18 mouse cellular contexts compared by ENCODE assay signal in the genomic region with DNA sequence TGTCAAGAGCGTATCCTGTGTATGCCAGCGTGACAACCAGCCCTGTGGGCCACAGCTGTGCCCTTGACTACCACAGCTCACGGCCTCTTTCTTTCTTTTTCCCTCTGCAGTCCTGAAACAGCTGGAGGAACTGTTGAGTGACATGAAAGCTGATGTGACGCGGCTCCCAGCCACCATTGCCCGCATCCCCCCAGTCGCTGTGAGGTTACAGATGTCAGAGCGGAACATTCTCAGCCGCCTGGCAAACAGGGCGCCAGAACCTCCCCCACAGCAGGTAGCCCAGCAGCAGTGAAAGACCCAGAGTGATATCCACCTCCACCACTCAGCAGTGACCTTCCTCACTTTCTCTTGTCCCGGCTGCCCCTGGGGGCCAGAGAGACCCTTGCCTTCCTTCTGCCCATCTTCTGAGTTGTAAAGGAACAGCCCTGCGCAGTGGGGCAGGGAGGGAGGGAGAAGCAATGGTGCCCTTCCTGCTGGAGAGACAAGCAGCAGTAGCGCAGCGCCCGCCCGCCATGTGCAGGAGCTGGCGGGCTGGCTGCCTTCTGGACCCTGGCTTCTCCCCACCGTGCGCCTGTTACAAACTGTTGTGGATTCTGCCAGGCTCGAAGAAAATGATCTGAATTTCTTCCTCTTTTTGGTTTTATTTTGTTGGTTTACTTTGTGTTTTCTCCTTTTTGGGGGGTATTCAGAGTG. TPM values are rescaled to one million over a fixed set of nuclear protein-coding genes. Genes with fewer than 3 reads are reported as not detected.
DNase-seq lines count a peak whose midpoint lies in the region; ATAC-seq and TF ChIP-seq lines count a peak whose summit lies in the region.
"Had no signal": no experiment of that assay in that cellular context is flagged by ENCODE, and none has a peak within 500 bp of the region (broad histone marks: within the 10 kb centered on the region; RNA-seq: fewer than 3 reads in every experiment).

No protein-coding gene starts in this region.

- H3K4me2 ChIP-seq in liver, embryonic 12.5 days = no peak overlapping the region
- no peak overlapping the region for H3K4me2 ChIP-seq in liver, postnatal 0 days (ENCODE audit: low read depth, low read length)
- H3K4me2 ChIP-seq: hindbrain, embryonic 12.5 days; intestine, embryonic 15.5 days; kidney, embryonic 15.5 days; midbrain, embryonic 15.5 days had no signal

- H3K27ac ChIP-seq in liver, embryonic 12.5 days = 0 out of 2 replicates have a peak overlapping the region, but pooled peaks have one; percentile 10
- no peak overlapping the region for H3K27ac ChIP-seq in liver, postnatal 0 days (ENCODE audit: low read depth)
- H3K27ac ChIP-seq: hindbrain, embryonic 12.5 days; kidney, embryonic 15.5 days; midbrain, embryonic 15.5 days had no signal

- no peaks in the 10 kb centered on the region for H3K27me3 ChIP-seq in liver, embryonic 12.5 days (replicated peaks)
- no peaks in the 10 kb centered on the region for H3K27me3 ChIP-seq in liver, postnatal 0 days (ENCODE audit: insufficient read depth, low read length)
- H3K27me3 ChIP-seq: hindbrain, embryonic 12.5 days; intestine, embryonic 15.5 days; kidney, embryonic 15.5 days; liver, embryonic 13.5 days; midbrain, embryonic 15.5 days had no signal

- no peak for TF ChIP-seq EP300 in liver, postnatal 0 days (IDR thresholded peaks at IDR 0.05; ENCODE audit: low read depth)

- H3K4me1 ChIP-seq in liver, embryonic 12.5 days = peaks cover 30% of the 10 kb centered on the region
- peaks cover 10% of the 10 kb centered on the region for H3K4me1 ChIP-seq in liver, postnatal 0 days (ENCODE audit: insufficient read depth)
- H3K4me1 ChIP-seq: intestine, embryonic 15.5 days had no signal

- no peaks in the 10 kb centered on the region for H3K9me3 ChIP-seq in liver, embryonic 12.5 days (replicated peaks)
- no peaks in the 10 kb centered on the region for H3K9me3 ChIP-seq in liver, postnatal 0 days (ENCODE audit: low read length)
- H3K9me3 ChIP-seq: hindbrain, embryonic 12.5 days; intestine, embryonic 15.5 days; kidney, embryonic 15.5 days; liver, embryonic 13.5 days; midbrain, embryonic 15.5 days had no signal

- WGBS in liver, embryonic 12.5 days (ENCODE audit: insufficient replicate concordance) = 89% methylated on average over 20 of the region's 20 CpGs
- WGBS in liver, postnatal 0 days (ENCODE audit: insufficient replicate concordance) = 86% methylated on average over 20 of the region's 20 CpGs

- DNase-seq in CD4-positive, CD25-positive, alpha-beta regulatory T cell, adult 2 months (ENCODE audit: low read depth, low spot score) = peak; percentile 21
- DNase-seq in liver, postnatal 0 days = no peak
- DNase-seq in ES-CJ7 (ENCODE audit: low read depth, low spot score) = peak; percentile 50
- peak; percentile 48 for DNase-seq in thymus, postnatal 14 days
- no peak for DNase-seq in natural killer cell, adult 2 months (ENCODE audit: low spot score in 2 of 2)
- no peak for DNase-seq in spleen, adult 18-20 months
- DNase-seq: adrenal gland, adult 2 months; cerebellum, adult 11 months; cerebellum, postnatal 14 days; liver, embryonic 13.5 days; right cerebral cortex, postnatal 25 days had no signal

- H3K9ac ChIP-seq in liver, embryonic 12.5 days = no peak overlapping the region
- no peak overlapping the region for H3K9ac ChIP-seq in liver, postnatal 0 days (replicated peaks)
- H3K9ac ChIP-seq: hindbrain, embryonic 12.5 days; intestine, embryonic 15.5 days; kidney, embryonic 15.5 days; liver, embryonic 13.5 days; midbrain, embryonic 15.5 days had no signal

- no peak for ATAC-seq in CD4-positive, CD25-positive, alpha-beta regulatory T cell, adult 4 months
- ATAC-seq in liver, embryonic 12.5 days = no peak
- ATAC-seq in liver, postnatal 0 days = no peak
- ATAC-seq: forebrain, embryonic 14.5 days; intestine, embryonic 15.5 days; midbrain, embryonic 15.5 days had no signal

- H3K4me3 ChIP-seq in liver, embryonic 12.5 days = no peak overlapping the region
- no peak overlapping the region for H3K4me3 ChIP-seq in liver, postnatal 0 days (ENCODE audit: low read depth, low read length)
- H3K4me3 ChIP-seq: hindbrain, embryonic 12.5 days; intestine, embryonic 15.5 days; kidney, embryonic 15.5 days; liver, embryonic 13.5 days; midbrain, embryonic 15.5 days had no signal

- TF ChIP-seq CTCF in liver, postnatal 0 days (IDR thresholded peaks at IDR 0.05; ENCODE audit: low read depth) = no peak

- peaks cover 77% of the 10 kb centered on the region for H3K36me3 ChIP-seq in liver, embryonic 12.5 days
- H3K36me3 ChIP-seq in liver, postnatal 0 days (replicated peaks; ENCODE audit: insufficient read depth, low read length) = peaks cover 55% of the 10 kb centered on the region

RNA-seq across cellular contexts. Expression of a gene that starts 1.9 kb away (rescaled TPM):
- polyA plus RNA-seq in CD4-positive, CD25-positive, alpha-beta regulatory T cell, adult 4 months (2017; shearing (Covaris generic)) = 10 to 100 TPM; 51.5 to 59.7 TPM
- polyA plus RNA-seq in liver, embryonic 12.5 days (2016; fragmentation: Nextera tagmentation; extraction: Ambion mirVana) = 83.1 and 85.3 TPM in 2 replicates
- polyA plus RNA-seq in liver, postnatal 0 days (2015; fragmentation: Nextera tagmentation; extraction: Ambion mirVana) = 23.2 and 24.8 TPM in 2 replicates

RNA-seq across cellular contexts. Expression of a gene that starts 15.2 kb away (rescaled TPM):
- 10 to 100 TPM in 1 of 2 experiments, 1 to 10 TPM in 1; 9.5 to 10.6 TPM for polyA plus RNA-seq in CD4-positive, CD25-positive, alpha-beta regulatory T cell, adult 4 months (2017; shearing (Covaris generic))
- polyA plus RNA-seq in liver, embryonic 12.5 days (2016; fragmentation: Nextera tagmentation; extraction: Ambion mirVana) = 6.6 and 7.3 TPM in 2 replicates
- polyA plus RNA-seq in liver, postnatal 0 days (2015; fragmentation: Nextera tagmentation; extraction: Ambion mirVana) = 4.2 and 4.8 TPM in 2 replicates

RNA-seq across cellular contexts. Expression of a gene that starts 34.1 kb away (rescaled TPM):
- 10 to 100 TPM; 61.4 to 71.9 TPM for polyA plus RNA-seq in CD4-positive, CD25-positive, alpha-beta regulatory T cell, adult 4 months (2017; shearing (Covaris generic))
- polyA plus RNA-seq in liver, embryonic 12.5 days (2016; fragmentation: Nextera tagmentation; extraction: Ambion mirVana) = 38.3 and 40.5 TPM in 2 replicates
- 20.0 and 24.5 TPM in 2 replicates for polyA plus RNA-seq in liver, postnatal 0 days (2015; fragmentation: Nextera tagmentation; extraction: Ambion mirVana)

RNA-seq across cellular contexts. Expression of a gene that starts 36.4 kb away (rescaled TPM):
- polyA plus RNA-seq in CD4-positive, CD25-positive, alpha-beta regulatory T cell, adult 4 months (2017; shearing (Covaris generic)) = 100 to 1,000 TPM; 215 to 384 TPM
- 1,499 and 1,575 TPM in 2 replicates for polyA plus RNA-seq in liver, embryonic 12.5 days (2016; fragmentation: Nextera tagmentation; extraction: Ambion mirVana)
- polyA plus RNA-seq in liver, postnatal 0 days (2015; fragmentation: Nextera tagmentation; extraction: Ambion mirVana) = 1,355 and 1,565 TPM in 2 replicates

Comparison
In these comparisons a context has a peak if more than half of its experiments do, and no peak if none do; other contexts are left out.
1. DNase-seq: peak in CD4-positive, CD25-positive, alpha-beta regulatory T cell, adult 2 months (single experiment), ES-CJ7 (single experiment) and thymus, postnatal 14 days (single experiment); none in liver, postnatal 0 days (single experiment), natural killer cell, adult 2 months (0 of 2) and spleen, adult 18-20 months (0 of 2).